Mouse (Mus musculus) bone marrow, adult 2 months (tissue): Measurements from ENCODE around the gene Wapl.

Experiments used
- CTCF ChIP-seq: fragments of 200-500 bp; IDR thresholded peaks from 2 replicates; pipeline ENCODE4 v1.5.1; 2011; ENCODE audit warnings: low read length, control low read depth; ENCODE audit not compliant: control insufficient read depth, insufficient read depth
- POLR2A ChIP-seq: fragments of 200-500 bp; IDR thresholded peaks from 2 replicates; pipeline ENCODE4 v1.6.1; 2011; ENCODE audit warnings: low read depth, mild to moderate bottlenecking, control low read depth, low read length, borderline replicate concordance; ENCODE audit not compliant: control insufficient read depth

DNA sequence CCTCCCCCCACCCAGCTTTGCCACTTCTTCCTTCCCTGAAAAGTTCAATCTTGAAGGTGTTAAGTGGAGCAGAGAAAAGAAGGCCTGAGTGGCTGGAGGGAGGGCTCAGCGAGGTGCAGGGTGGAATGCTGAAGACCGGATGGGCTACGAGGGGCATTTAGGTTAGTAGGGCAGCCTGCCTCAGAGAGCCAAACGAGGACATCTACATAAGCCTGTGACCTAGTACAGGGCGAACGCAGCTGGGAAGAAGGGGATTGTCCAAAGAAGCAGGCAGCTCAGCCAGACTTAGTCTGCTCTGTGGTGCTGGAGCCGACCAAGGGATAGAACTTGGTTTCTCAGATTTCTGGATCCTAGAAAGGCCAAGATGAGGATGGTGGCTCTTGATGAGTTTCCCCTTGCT lies 29.6 kb upstream of the Wapl start:
- TF ChIP-seq POLR2A (no peak), CTCF (no peak)
